Mouse (Mus musculus): Measurements from ENCODE around the gene Samm50.
"Not testable (repeated sequence)": the region's sequence is repeated elsewhere in the genome, so short reads cannot be mapped to it uniquely, and the experiment has no call there.

Samm50 gene

GRCm38 (mm10) chr15:84192058-84192791 lies at the start of gene Samm50:
TSS of gene Samm50 (plus strand) at chr15:84192241.
- in situ Hi-C loops (cut with MboI, MseI), result no loop called here

GRCm38 (mm10) chr15:84156158-84156557 lies 35.9 kb upstream of the Samm50 start:
- in situ Hi-C loops (cut with MboI, MseI), result no loop called here

GRCm38 (mm10) chr15:84157530-84157929 lies 34.5 kb upstream of the Samm50 start:
- in situ Hi-C loops (cut with MboI, MseI), result not testable (repeated sequence)

GRCm38 (mm10) chr15:84161871-84162270 lies 30.2 kb upstream of the Samm50 start:
- in situ Hi-C loops (cut with MboI, MseI), result no loop called here

GRCm38 (mm10) chr15:84166818-84167217 lies 25.2 kb upstream of the Samm50 start:
- in situ Hi-C loops (cut with MboI, MseI), result no loop called here

- in situ Hi-C loops (cut with MboI, MseI), result no loop called here
Observed at GRCm38 (mm10) chr15:84167600-84167999, 24.4 kb upstream of the Samm50 start, which contains the start of gene Pnpla3. TSS of gene Pnpla3 (plus strand) at chr15:84167837.

GRCm38 (mm10) chr15:84168170-84169161 lies 23.6 kb upstream of the Samm50 start:
- in situ Hi-C loops (cut with MboI, MseI), result no loop called here

GRCm38 (mm10) chr15:84169511-84169910 lies 22.5 kb upstream of the Samm50 start:
- in situ Hi-C loops (cut with MboI, MseI), result no loop called here

GRCm38 (mm10) chr15:84171166-84171565 lies 20.9 kb upstream of the Samm50 start:
- in situ Hi-C loops (cut with MboI, MseI), result no loop called here

GRCm38 (mm10) chr15:84178733-84179132 lies 13.3 kb upstream of the Samm50 start:
- in situ Hi-C loops (cut with MboI, MseI), result no loop called here

- in situ Hi-C loops (cut with MboI, MseI), result no loop called here
Observed at GRCm38 (mm10) chr15:84182000-84182399, 10.0 kb upstream of the Samm50 start.

- in situ Hi-C loops (cut with MboI, MseI), result no loop called here
Observed at GRCm38 (mm10) chr15:84183967-84184366, 8.1 kb upstream of the Samm50 start.

GRCm38 (mm10) chr15:84186196-84186595 lies 5.8 kb upstream of the Samm50 start:
- in situ Hi-C loops (cut with MboI, MseI), result no loop called here

GRCm38 (mm10) chr15:84188887-84189530 lies 3.0 kb upstream of the Samm50 start:
- in situ Hi-C loops (cut with MboI, MseI), result no loop called here

- in situ Hi-C loops (cut with MboI, MseI), result no loop called here
Observed at GRCm38 (mm10) chr15:84189881-84190280, 2.2 kb upstream of the Samm50 start.

GRCm38 (mm10) chr15:84191724-84192057 lies 350 bp upstream of the Samm50 start:
- in situ Hi-C loops (cut with MboI, MseI), result no loop called here

- in situ Hi-C loops (cut with MboI, MseI), result no loop called here
Observed at GRCm38 (mm10) chr15:84196486-84197165, 4.6 kb downstream of the Samm50 start.

- in situ Hi-C loops (cut with MboI, MseI), result loop anchor here (10.0 kb wide), 1 partner anchor 1857 kb away; no protein-coding TSS in a partner anchor
Observed at GRCm38 (mm10) chr15:84207327-84207726, 15.3 kb downstream of the Samm50 start.

GRCm38 (mm10) chr15:84209517-84210412 lies 17.7 kb downstream of the Samm50 start:
- in situ Hi-C loops (cut with MboI, MseI), result loop anchor here (10.0 kb wide), 1 partner anchor 1855 kb away; no protein-coding TSS in a partner anchor

GRCm38 (mm10) chr15:84210461-84210860 lies 18.4 kb downstream of the Samm50 start:
- in situ Hi-C loops (cut with MboI, MseI), result no loop called here

Measured in T-helper 1 cell (primary cell).